Mouse (Mus musculus) erythroblast, embryonic 14.5 days (primary cell): ENCODE results near the gene Chmp6.

Experiments used
- GATA1 ChIP-seq: IDR thresholded peaks from 2 replicates; pipeline ENCODE4 v1.6.1; 2012; ENCODE audit warnings: low read length, inconsistent platforms, mixed read lengths
- TAL1 ChIP-seq: IDR thresholded peaks from 3 replicates; pipeline ENCODE4 v1.6.1; 2012; ENCODE audit warnings: low read length, inconsistent platforms, mixed read lengths

DNA sequence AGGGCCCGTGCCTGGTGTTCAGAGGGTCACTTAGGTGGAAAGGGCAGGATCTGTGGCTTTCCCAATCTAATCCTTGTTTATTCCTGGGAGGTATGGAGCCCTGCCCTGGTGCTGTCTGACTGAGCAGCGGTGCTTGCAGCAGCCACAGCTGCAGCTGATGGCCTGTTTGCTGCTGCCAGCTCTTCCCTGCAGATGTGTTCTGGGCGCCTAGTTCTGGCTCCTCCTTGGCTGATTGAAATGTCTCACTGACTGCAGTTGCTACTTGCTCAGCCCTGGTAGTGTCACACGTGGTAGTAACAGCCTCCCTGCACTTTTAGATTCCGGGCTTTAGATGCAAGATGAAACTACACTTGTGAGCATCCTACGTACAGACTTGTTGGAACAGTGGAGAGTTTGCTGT, 46.4 kb upstream of the Chmp6 start:
- no peak for TF ChIP-seq GATA1
- TF ChIP-seq TAL1: no peak
